Mouse (Mus musculus) liver, adult 2 months (tissue): ENCODE measurements around the gene Hist1h3b.

Experiments
- CTCF ChIP-seq: fragments of 200-500 bp; IDR thresholded peaks from 2 replicates; pipeline ENCODE4 v1.5.1; 2011; ENCODE audit warnings: low read depth, low read length, control low read depth
- POLR2A ChIP-seq: fragments of 200-500 bp; IDR thresholded peaks from 2 replicates; pipeline ENCODE4 v1.6.1; 2011; ENCODE audit warnings: low read length, control low read depth; ENCODE audit not compliant: insufficient read depth; ENCODE audit errors: extremely low read depth

DNA sequence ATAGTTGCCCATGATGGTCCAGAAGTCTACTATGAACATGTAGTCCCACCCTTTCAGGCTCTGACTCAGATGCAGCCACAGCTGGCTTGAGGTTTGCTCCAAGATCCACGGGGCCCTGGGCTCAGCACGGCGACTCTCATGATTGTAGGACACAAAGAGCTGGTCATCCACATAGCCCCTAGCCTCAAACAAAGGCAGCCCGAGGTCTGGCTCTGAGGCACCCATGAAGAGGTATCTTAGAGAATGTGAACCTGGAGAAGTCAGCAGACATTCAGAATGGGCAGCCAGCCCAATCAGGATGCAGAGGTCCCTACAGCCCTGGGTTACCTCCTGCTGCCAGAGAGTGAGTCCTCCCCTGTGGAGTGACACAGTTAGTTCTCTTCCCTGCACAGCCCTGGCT is 44.0 kb upstream of the Hist1h3b start:
- TF ChIP-seq CTCF = no peak
- TF ChIP-seq POLR2A = no peak
